Mouse (Mus musculus) hindbrain, embryonic 11.5 days (tissue): ENCODE measurements at regions not wholly inside any gene's neighbourhood (a gene's known extent, or its start where the extent isn't known, plus 50 kb on each side); places are given as distances from the start of the nearest gene placed in this dataset.

Experiments
- ATAC-seq: fragments of 200-750 bp; cut with Nextera tagmentation; 2 replicates; pipeline ENCODE4 v1.8.0; 2017; ENCODE audit warnings: mild to moderate bottlenecking, moderate TSS enrichment, moderate library complexity; ENCODE audit not compliant: low FRiP score
- DNase-seq: peaks from one replicate; pipeline ENCODE4 v3.0.0-alpha.2; 2015; ENCODE audit warnings: low spot score
- H3K27ac ChIP-seq: fragments of 300-500 bp; sonication (generic); 2 replicates; pipeline ENCODE4 v1.5.1; 2014; ENCODE audit warnings: mild to moderate bottlenecking, low read depth, low read length
- H3K27me3 ChIP-seq: fragments of 300-500 bp; sonication (generic); 2 replicates; pipeline ENCODE4 v1.6.1; 2014; ENCODE audit warnings: mild to moderate bottlenecking, low read length, moderate library complexity, mixed read lengths; ENCODE audit not compliant: control insufficient read depth, insufficient read depth
- H3K36me3 ChIP-seq: fragments of 300-500 bp; sonication (generic); 2 replicates; pipeline ENCODE4 v1.6.1; 2014; ENCODE audit warnings: mild to moderate bottlenecking, low read length, moderate library complexity, mixed read lengths; ENCODE audit not compliant: control insufficient read depth, insufficient read depth
- H3K4me1 ChIP-seq: fragments of 300-500 bp; sonication (generic); replicated peaks from 2 replicates; pipeline ENCODE4 v1.6.1; 2014; ENCODE audit warnings: low read length, mixed read lengths; ENCODE audit not compliant: control insufficient read depth, insufficient read depth
- H3K4me2 ChIP-seq: fragments of 300-500 bp; sonication (generic); replicated peaks from 2 replicates; pipeline ENCODE4 v1.6.1; 2014; ENCODE audit warnings: mild to moderate bottlenecking, low read depth, low read length
- H3K4me3 ChIP-seq: fragments of 300-500 bp; sonication (generic); 2 replicates; pipeline ENCODE4 v1.5.1; 2014; ENCODE audit warnings: low read depth, low read length
- H3K9ac ChIP-seq: fragments of 300-500 bp; sonication (generic); 2 replicates; pipeline ENCODE4 v1.6.1; 2014; ENCODE audit warnings: low read depth, low read length
- H3K9me3 ChIP-seq: fragments of 300-500 bp; sonication (generic); 2 replicates; pipeline ENCODE4 v1.6.1; 2016; ENCODE audit warnings: low read length; ENCODE audit not compliant: control insufficient read depth
- whole genome bisulfite sequencing: fragments of 180-500 bp; shearing (Covaris S2); extraction: QIAGEN DNeasy Blood & Tissue Kit; methylation state at CpG from one replicate; pipeline ENCODE4 v1.1.7; 2014; 5-methylcytosine and 5-hydroxymethylcytosine counted together

DNA sequence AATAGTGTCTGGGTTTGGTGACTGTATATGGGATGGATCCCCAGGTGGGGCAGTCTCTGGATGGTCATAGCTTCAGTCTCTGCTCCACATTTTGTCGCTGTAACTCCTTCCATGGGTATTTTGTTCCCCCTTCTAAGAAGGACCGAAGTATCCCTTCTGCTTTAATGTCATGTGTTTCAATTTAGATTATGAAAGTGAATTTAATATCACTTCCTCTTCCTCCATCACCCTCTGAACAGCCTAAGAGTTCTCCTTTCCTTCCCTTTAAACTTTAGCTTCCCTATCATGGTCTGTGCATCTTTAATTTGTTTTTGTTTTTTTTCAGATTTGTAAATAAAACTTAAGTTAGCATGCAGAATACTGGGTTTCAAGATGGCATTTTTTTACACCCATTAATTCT, 211.0 kb upstream of the Phyhipl start:
- Histone ChIP-seq H3K4me3 (no peak overlapping the region), H3K4me2 (no peak overlapping the region), H3K27me3 (no peaks in the 10 kb centered on the region), H3K36me3 (no peaks in the 10 kb centered on the region), H3K9ac (no peak overlapping the region), H3K9me3 (no peaks in the 10 kb centered on the region), H3K4me1 (no peaks in the 10 kb centered on the region), H3K27ac (no peak overlapping the region)
- no peak for ATAC-seq
- no peak for DNase-seq
- WGBS, result 94% methylated on average over 2 of the region's 2 CpGs

DNA sequence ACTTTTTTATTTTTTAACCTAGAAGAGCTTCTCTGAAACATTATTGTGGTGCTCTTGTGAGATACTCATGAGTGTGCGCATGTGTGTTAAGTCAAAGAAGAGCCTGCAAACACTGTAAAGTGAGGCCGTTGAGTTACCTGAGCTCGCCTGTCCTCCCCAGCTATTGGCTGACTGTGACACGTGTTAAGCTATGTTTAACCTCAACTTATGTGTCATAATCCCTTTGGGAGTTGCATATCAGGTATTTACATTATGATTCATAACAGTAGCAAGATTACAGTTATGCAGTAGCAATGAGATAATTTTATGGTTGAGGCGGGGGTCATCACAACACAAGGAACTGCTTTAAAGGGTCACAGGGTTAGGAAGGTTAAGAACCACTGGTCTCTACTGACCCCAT, 208.9 kb upstream of the Phyhipl start:
- H3K4me2 ChIP-seq, result no peak overlapping the region
- 94% methylated on average over 5 of the region's 5 CpGs for WGBS
- no peak overlapping the region for H3K4me3 ChIP-seq
- ATAC-seq (no peak), DNase-seq (no peak)
- no peaks in the 10 kb centered on the region for H3K4me1 ChIP-seq
- H3K9me3 ChIP-seq, result no peaks in the 10 kb centered on the region
- H3K27ac ChIP-seq, result no peak overlapping the region
- H3K36me3 ChIP-seq, result no peaks in the 10 kb centered on the region
- H3K9ac ChIP-seq, result no peak overlapping the region
- H3K27me3 ChIP-seq, result no peaks in the 10 kb centered on the region

- no peaks in the 10 kb centered on the region for H3K36me3 ChIP-seq
- H3K9ac ChIP-seq, result no peak overlapping the region
- DNase-seq, result no peak
- no peak overlapping the region for H3K4me2 ChIP-seq
- no peaks in the 10 kb centered on the region for H3K9me3 ChIP-seq
- ATAC-seq, result no peak
- no peaks in the 10 kb centered on the region for H3K4me1 ChIP-seq
- 62% methylated on average over 3 of the region's 4 CpGs for WGBS
- no peak overlapping the region for H3K27ac ChIP-seq
- H3K27me3 ChIP-seq, result no peaks in the 10 kb centered on the region
- H3K4me3 ChIP-seq, result no peak overlapping the region
Measured at GRCm38 (mm10) chr10:70862022-70862335, 206.2 kb upstream of the Phyhipl start.

GRCm38 (mm10) chr10:70861131-70862021, 205.6 kb upstream of the Phyhipl start:
- ATAC-seq (0 out of 2 replicates have a peak, but pooled peaks have one; percentile 35), DNase-seq (peak; percentile 51)
- no peaks in the 10 kb centered on the region for H3K27me3 ChIP-seq
- H3K9ac ChIP-seq, result no peak overlapping the region
- no peaks in the 10 kb centered on the region for H3K36me3 ChIP-seq
- H3K27ac ChIP-seq, result no peak overlapping the region
- H3K4me1 ChIP-seq, result no peaks in the 10 kb centered on the region
- H3K4me3 ChIP-seq, result no peak overlapping the region
- no peak overlapping the region for H3K4me2 ChIP-seq
- H3K9me3 ChIP-seq, result no peaks in the 10 kb centered on the region
- WGBS, result 44% methylated on average over 9 of the region's 10 CpGs

DNA sequence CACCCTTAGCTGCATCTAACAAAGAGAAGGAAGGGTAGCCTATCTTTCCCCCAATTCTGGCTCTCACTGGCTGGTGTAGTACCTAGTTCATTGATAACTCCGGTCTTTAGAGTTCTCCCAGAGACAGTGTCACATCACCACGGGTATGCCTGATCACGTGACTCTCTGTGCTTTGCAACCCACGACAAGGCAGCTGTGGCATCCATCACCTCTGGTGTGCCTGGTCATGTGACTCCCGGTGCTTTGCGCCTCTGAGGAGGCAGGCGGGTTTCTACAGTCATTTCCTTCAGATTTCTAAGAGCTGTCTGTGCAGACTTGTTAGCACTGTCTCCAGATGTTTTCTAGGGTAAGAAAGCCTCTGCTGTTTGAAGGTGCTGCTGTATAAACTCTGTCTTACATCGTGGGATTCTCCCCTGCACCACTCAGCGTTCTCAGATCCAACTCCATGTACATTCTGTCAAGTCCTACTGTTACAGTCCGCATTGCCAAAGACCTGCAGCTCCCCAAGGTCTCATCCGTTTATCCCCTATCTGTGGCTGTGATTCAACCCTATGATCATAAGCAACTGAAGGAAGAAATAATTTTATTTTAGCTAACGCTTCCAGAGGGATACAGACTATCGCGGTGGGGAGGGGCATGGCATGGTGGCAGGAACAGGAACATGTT, 201.5 kb upstream of the Phyhipl start:
- no peak for ATAC-seq
- Histone ChIP-seq H3K4me1 (no peaks in the 10 kb centered on the region), H3K36me3 (no peaks in the 10 kb centered on the region), H3K4me2 (no peak overlapping the region), H3K9ac (no peak overlapping the region), H3K4me3 (no peak overlapping the region), H3K9me3 (no peaks in the 10 kb centered on the region), H3K27me3 (no peaks in the 10 kb centered on the region), H3K27ac (no peak overlapping the region)
- DNase-seq, result no peak
- WGBS, result 79% methylated on average over 14 of the region's 14 CpGs

DNA sequence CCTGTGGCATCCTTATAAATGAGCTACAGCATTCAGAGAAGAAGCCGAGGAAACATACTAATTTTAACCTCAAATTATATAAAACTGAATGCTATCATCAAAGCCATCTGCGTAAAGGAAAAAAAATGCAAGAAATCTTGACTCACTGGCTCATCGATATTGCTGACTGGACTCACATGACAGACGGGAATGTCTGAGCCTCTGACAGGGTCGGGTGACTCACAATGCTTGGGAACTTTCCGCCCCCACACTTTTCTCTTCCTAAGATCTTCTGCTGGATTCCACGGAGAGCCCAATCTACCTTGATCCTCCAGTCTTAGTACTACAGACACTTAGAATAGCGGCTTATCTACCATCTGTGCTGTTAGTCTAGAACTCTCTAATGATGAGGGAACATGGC, 200.2 kb upstream of the Phyhipl start:
- DNase-seq, result no peak
- ATAC-seq, result no peak
- no peaks in the 10 kb centered on the region for H3K4me1 ChIP-seq
- no peaks in the 10 kb centered on the region for H3K9me3 ChIP-seq
- no peak overlapping the region for H3K4me2 ChIP-seq
- H3K4me3 ChIP-seq, result no peak overlapping the region
- H3K27me3 ChIP-seq, result no peaks in the 10 kb centered on the region
- no peaks in the 10 kb centered on the region for H3K36me3 ChIP-seq
- WGBS, result 88% methylated on average over 8 of the region's 8 CpGs
- no peak overlapping the region for H3K27ac ChIP-seq
- no peak overlapping the region for H3K9ac ChIP-seq

- H3K9me3 ChIP-seq, result no peaks in the 10 kb centered on the region
- H3K27ac ChIP-seq, result no peak overlapping the region
- H3K36me3 ChIP-seq, result no peaks in the 10 kb centered on the region
- WGBS, result 91% methylated on average over 4 of the region's 4 CpGs
- DNase-seq, result no peak
- no peak for ATAC-seq
- H3K4me2 ChIP-seq, result no peak overlapping the region
- no peak overlapping the region for H3K4me3 ChIP-seq
- no peaks in the 10 kb centered on the region for H3K27me3 ChIP-seq
- no peaks in the 10 kb centered on the region for H3K4me1 ChIP-seq
- no peak overlapping the region for H3K9ac ChIP-seq
Measured at GRCm38 (mm10) chr10:70853614-70854013, 197.8 kb upstream of the Phyhipl start.

DNA sequence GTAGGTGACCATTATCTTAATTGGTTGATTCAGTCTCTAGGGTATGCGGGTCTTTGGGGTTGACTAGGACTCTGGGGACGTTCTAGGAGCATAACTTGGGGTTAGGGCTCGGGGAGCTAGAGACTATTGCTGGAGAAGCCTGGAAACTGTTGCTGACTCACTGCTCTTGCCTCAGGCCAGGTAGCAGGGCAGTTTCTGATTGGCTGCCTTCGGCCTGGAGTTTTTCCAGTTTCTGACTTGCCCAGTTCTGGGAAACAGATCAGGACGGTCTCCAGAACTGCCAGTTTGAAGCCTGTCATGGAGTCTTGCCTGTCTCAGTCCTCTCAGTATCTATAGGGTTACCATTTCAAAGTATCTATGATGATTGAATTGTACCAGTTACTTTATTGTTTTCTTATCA, 192.4 kb upstream of the Phyhipl start:
- H3K9me3 ChIP-seq, result no peaks in the 10 kb centered on the region
- no peak overlapping the region for H3K4me3 ChIP-seq
- DNase-seq (no peak), ATAC-seq (no peak)
- H3K4me1 ChIP-seq, result no peaks in the 10 kb centered on the region
- H3K27ac ChIP-seq, result no peak overlapping the region
- no peaks in the 10 kb centered on the region for H3K27me3 ChIP-seq
- H3K36me3 ChIP-seq, result no peaks in the 10 kb centered on the region
- no peak overlapping the region for H3K9ac ChIP-seq
- WGBS, result 93% methylated on average over 5 of the region's 5 CpGs
- H3K4me2 ChIP-seq, result no peak overlapping the region

- no peaks in the 10 kb centered on the region for H3K4me1 ChIP-seq
- WGBS, result 75% methylated on average over 3 of the region's 3 CpGs
Measured at GRCm38 (mm10) chr10:70847341-70847882, 191.6 kb upstream of the Phyhipl start.

More at GRCm38 (mm10) chr10:70847341-70847882, 191.6 kb upstream of the Phyhipl start:
- Histone ChIP-seq H3K27me3 (no peaks in the 10 kb centered on the region), H3K4me3 (no peak overlapping the region), H3K9me3 (no peaks in the 10 kb centered on the region), H3K4me2 (no peak overlapping the region), H3K36me3 (no peaks in the 10 kb centered on the region), H3K27ac (no peak overlapping the region), H3K9ac (no peak overlapping the region)
- DNase-seq (no peak), ATAC-seq (no peak)
